Mouse (Mus musculus): Measurements from ENCODE around the gene Slc38a4.

Gene Slc38a4

GRCm38 (mm10) chr15:97054131-97054530 is 1.6 kb downstream of the Slc38a4 start:
- no peak for DNase-seq (ENCODE audit: low spot score)

GRCm38 (mm10) chr15:97050436-97050835 is 5.3 kb downstream of the Slc38a4 start:
- DNase-seq (ENCODE audit: low spot score), result no peak

GRCm38 (mm10) chr15:97050011-97050410 is 5.7 kb downstream of the Slc38a4 start:
- DNase-seq (ENCODE audit: low spot score), result no peak

DNA sequence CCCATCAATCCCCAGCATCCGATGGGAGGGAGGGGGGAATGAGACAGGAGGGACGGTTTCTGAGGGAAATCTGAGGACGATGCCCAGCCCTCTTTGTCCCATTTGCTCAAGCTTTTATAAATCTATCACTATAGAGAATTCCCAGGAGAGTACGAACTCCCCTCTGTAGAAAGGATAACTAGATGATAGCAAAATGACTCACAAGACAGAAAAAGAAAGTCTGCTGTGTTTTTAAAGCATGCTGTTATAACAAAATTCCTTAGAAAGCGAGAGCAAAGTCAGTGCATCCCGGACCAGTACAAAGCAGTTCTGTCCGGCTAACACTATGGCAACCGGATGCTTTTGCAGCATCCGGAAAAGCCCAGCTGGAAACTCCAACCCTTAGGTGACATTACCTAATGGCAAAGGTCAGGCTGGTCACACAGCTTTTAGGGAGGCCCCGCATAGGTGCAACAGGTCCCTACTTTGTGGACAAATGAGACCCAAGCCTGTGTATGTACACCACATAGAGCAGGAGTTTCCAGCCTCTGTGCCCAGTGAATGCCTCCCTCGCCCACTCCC is 6.4 kb downstream of the Slc38a4 start:
- DNase-seq (ENCODE audit: low spot score), result no peak

GRCm38 (mm10) chr15:97048267-97048666 is 7.5 kb downstream of the Slc38a4 start:
- DNase-seq (ENCODE audit: low spot score), result no peak

- DNase-seq (ENCODE audit: low spot score), result no peak
These were observed 11.8 kb downstream of the Slc38a4 start for GRCm38 (mm10) chr15:97043921-97044320.

DNA sequence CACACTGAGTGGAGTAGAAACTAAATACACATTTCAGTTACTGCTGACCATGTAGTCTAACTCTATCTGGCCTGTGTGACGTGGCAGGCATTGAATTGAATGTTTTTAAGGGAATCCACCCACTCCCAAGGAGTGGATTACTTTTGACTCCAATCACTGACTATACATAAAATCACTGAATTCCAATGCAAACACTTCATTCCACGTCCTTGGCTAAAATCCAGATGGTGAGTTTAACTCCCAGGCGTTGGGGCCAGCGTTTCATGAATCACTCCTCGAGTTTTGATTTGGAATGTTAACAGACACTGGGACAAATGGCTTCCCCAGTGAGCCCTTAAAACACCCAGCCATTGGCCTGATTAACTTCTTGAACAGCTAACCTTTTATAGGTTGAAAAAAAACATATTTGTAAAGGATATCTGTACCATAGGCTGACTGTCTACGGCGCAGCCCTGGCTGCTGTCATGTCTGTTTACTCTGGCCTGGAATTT is 13.7 kb downstream of the Slc38a4 start:
- DNase-seq (ENCODE audit: low spot score), result no peak

- DNase-seq (ENCODE audit: low spot score), result no peak
These were observed 14.6 kb downstream of the Slc38a4 start for GRCm38 (mm10) chr15:97041182-97041581.

DNA sequence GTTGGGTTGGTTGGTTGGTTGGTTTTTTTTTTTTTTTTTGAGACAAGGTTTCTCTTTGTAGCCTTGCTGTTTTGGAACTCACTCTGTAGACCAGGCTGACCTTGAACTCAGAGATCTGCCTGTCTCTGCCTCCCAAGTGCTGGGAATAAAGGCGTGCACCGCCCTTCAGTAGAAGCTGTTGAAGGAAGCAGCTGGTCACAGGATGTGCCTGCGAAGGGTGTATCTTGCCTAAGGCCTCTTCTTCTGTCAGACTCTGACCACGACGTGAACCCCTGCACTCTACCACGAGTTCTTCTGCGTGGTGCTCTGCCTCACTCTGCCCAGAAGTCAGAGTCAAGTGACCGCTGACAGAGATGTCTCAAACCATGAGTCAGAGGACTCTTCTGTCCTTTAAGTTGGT is 18.0 kb downstream of the Slc38a4 start:
- DNase-seq (ENCODE audit: low spot score), result no peak

DNA sequence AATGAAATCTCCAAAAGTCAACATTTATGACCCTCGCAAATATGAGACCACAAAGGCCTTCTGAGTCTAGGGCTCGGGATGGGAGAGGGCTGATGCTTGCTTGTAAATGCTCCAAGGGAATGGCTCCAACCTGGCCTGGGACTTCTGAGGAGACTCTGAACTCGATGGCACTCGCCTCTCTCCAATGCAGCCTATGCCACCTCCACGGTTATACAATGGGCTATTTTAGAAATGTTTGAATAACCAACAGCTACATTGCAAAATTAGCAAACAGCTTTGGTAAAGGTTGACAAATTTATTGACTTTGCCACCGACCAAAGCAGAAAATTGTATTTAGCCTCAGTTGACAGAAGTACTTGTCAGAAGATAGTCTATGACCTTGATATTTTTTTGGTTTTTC is 19.9 kb downstream of the Slc38a4 start:
- no peak for DNase-seq (ENCODE audit: low spot score)

GRCm38 (mm10) chr15:97033485-97033991 is 22.2 kb downstream of the Slc38a4 start:
- DNase-seq (ENCODE audit: low spot score), result no peak

DNA sequence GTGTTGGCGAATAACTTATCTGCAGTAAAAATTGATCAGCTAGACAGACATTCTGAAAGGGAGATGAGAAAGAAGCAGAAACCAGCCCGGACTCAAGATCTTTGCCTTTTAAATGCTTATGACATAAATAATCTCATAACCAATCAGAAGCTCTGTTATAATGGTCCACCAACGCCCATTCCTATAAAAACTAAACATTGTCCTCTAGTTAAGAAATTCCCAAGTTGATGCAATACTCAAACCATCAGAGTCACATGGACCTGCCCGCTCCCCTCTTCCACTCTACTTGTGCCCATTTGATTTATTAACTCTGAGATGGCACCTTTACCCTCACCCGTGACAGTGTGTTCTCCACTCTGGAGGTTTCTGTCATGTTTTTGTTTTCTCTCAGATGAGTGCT is 23.9 kb downstream of the Slc38a4 start:
- no peak for DNase-seq (ENCODE audit: low spot score)

GRCm38 (mm10) chr15:97030984-97031492 is 24.7 kb downstream of the Slc38a4 start:
- no peak for DNase-seq (ENCODE audit: low spot score)

DNA sequence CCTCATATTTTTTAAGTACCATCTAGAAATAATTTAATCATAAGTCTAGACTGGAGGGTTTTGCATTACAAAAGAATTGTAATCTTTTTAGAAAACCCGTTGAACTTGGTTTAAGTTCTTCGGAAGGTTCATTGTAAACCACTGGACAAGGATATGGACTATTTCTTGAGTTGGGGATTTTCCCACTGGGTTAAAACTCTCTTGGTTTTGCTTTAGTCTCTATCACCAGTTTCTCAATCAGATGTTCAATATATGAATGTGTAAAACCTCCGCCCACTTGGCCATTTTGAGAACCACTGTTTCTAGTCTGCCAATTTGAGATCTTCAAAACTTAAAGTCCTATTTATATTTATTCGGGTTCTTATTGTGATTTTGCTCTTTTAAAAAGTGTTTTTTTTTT is 25.6 kb downstream of the Slc38a4 start:
- no peak for DNase-seq (ENCODE audit: low spot score)

DNA sequence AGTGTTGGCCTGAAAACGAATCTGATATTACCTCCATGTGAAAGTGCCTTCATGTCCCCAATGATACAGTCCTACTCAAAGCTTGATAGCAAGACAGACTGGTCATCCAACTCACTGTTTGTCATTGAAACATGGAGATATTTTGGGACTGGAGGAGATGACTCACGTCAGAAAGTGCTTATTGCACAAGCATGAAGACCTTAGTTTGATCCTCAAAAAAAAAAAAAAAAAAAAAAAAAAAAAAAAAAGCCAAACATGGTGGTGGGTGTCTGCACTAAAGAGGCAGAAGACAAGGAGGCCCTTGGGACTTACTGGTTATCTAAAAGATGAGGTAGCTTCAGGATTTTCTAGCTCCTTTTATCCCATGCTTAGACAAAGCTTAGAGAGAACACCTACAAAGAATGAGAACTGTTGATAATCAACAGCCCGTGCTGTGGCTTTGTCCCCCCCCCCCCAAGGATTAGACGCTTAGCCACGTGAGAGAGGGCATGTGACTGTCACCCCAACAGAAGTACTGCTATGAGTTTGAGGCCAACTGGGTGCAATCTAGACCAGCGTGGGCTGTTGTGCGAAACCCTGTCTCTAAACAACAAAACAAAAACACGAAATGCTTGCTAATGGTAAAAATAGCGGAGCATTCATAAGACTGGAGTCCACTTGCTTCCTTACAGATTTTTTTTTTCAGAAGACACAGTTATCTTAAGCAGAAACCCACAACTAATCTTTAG is 26.5 kb downstream of the Slc38a4 start:
- DNase-seq (ENCODE audit: low spot score), result no peak

DNA sequence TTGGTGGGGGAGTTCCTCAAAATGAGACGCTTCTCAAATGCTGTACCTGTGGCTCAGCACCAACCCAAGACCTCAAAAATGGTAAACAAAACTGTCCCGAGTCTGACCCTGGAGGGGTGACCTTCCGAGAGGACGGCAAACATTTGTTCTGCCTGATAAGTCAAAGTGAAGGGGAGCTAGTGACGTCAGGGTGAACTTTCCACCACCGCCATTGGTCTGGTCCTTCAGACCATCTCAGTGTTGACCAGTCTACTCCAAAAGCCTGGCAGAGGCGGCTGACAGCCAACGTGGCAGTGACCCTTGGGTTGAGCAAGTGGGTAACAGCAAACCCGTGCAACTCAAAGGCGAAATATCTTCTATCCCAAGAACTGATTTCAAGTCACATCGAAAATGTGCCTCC is 27.1 kb downstream of the Slc38a4 start:
- DNase-seq (ENCODE audit: low spot score), result no peak

GRCm38 (mm10) chr15:97028046-97028634 is 27.6 kb downstream of the Slc38a4 start:
- DNase-seq (ENCODE audit: low spot score), result no peak

- no peak for DNase-seq (ENCODE audit: low spot score)
These were observed 29.1 kb downstream of the Slc38a4 start for GRCm38 (mm10) chr15:97026670-97027069.

DNA sequence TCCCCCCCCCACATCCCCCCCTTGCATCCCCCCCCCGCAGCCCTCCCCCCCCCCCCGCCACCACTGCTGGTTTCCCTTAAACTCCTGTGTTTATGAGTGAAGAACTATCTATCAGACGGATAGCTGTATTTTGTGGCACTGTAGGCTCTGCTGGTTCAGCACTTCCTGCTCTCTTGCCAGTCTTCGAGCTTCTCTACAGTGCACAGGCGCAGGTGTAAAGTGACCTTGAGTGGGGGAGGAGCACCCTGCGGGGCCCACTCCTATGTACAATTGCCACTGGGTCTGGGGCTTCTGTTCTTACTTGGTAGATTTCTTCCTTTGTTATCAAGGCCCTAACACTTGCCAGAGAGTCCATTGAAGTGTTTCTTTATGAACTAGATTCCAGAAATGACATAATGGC is 33.0 kb downstream of the Slc38a4 start:
- no peak for DNase-seq (ENCODE audit: low spot score)

GRCm38 (mm10) chr15:97022213-97022612 is 33.5 kb downstream of the Slc38a4 start:
- DNase-seq (ENCODE audit: low spot score), result no peak

DNA sequence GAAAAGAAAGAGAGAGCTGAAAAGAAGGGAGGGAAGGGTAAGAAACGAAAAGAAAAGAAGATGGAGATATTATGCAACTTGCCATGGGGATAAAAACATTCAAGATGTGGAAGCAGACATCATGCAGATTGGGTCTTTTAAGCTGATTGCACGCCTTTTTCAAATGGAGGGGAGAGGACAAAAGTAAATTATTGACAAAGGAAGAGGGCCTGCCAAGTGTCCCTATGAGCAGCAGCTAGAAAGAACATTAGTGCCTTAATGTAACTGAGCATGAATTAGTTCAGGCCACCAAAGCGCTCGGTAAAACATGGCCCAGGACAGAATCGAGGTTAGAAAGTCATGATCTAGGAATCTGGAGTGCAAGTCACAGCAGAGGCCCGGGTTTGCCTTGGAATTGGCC is 35.5 kb downstream of the Slc38a4 start:
- no peak for DNase-seq (ENCODE audit: low spot score)

DNA sequence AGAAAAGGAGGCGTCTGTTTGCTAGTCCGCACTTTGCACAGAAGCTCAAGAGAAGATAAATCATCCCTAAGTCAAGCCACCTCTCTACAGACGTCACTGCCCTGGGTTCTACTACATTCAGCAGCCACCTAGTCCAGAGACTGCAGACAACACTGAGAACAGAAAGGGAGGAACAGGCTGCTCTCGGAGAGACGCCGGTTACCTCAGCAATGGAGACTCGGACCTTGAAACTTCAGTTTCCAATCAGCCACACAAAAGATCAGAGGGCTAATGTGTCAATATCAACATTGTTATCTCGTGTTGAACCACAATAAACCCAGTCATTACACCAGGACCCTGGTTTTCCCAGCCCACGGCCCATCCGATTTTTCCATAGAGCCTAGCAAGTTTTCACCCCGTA is 36.4 kb downstream of the Slc38a4 start:
- DNase-seq (ENCODE audit: low spot score), result no peak

- DNase-seq (ENCODE audit: low spot score), result no peak
These were observed 38.6 kb downstream of the Slc38a4 start for GRCm38 (mm10) chr15:97017195-97017594.

Data from left cerebral cortex, adult 11 months (tissue).